Comparison of ENCODE assay signal across 9 mouse cellular contexts in the genomic region with DNA sequence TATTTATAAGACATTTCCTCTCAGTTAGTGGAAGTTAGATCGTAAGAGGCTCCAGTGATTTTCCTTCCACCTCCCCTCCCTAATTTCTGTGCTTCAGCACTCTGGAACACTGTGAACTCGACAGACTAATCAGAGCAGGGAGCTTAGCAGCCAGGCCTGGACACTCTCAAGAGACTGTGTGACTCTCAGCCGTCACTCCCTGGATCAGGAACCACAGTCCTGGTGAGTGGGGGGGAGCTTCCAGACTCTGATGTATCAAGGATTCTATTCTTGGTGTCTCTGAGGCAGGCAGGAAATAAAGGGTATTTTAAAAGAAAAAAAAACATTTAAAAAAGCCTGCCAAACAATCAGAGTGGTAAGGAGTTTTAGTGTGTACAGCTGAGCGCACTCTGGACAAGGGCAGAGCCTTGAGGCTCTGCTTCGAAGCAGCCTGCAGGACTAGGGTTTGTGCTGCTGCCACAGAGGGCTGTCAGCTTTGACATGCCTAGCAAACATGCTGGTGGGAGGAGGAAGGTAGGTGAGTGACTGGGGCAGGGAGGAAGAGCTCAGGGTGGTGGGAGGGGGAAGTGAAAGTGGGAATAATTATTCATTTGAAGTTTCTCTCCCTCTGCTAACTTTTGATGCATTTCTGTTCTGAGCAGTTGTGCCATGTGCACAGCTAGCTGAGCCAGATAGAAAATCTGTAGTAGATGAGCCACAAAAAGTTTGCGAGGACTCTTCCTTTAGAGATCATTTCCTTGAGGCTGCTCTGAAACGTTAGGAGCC.
DNase-seq lines count a peak whose midpoint lies in the region; ATAC-seq lines count a peak whose summit lies in the region.
"Had no signal": no experiment of that assay in that cellular context is flagged by ENCODE, and none has a peak within 500 bp of the region (broad histone marks: within the 10 kb centered on the region; RNA-seq: fewer than 3 reads in every experiment).

No protein-coding gene starts in this region.

- DNase-seq in CD4-positive, CD25-positive, alpha-beta regulatory T cell, adult 2 months (ENCODE audit: low read depth, low spot score) = peak; percentile 5
- DNase-seq in adrenal gland, postnatal 25 days = peak; percentile 42
- DNase-seq in frontal cortex, postnatal 36 days (ENCODE audit: low spot score in 2 of 2) = peak; percentile 13 to 21
- DNase-seq in left cerebral cortex, adult 18-20 months (ENCODE audit: low spot score in 2 of 2) = peak; percentile 5 to 8
- DNase-seq in lung, postnatal 25 days (ENCODE audit: low spot score) = peak; percentile 79
- no peak for DNase-seq in cerebellum, adult 9-11 months

- H3K4me2 ChIP-seq in hindbrain, embryonic 12.5 days (replicated peaks) = no peak overlapping the region
- H3K4me2 ChIP-seq in stomach, embryonic 15.5 days = peak overlapping the region; percentile 35; the same call in 1 of the 2 replicates
- H3K4me2 ChIP-seq: neural tube, embryonic 12.5 days had no signal

- H3K4me3 ChIP-seq in hindbrain, embryonic 12.5 days = no peak overlapping the region
- no peak overlapping the region for H3K4me3 ChIP-seq in stomach, embryonic 15.5 days (replicated peaks)
- H3K4me3 ChIP-seq: neural tube, embryonic 12.5 days had no signal

- no peak for ATAC-seq in hindbrain, embryonic 12.5 days (ENCODE audit: low FRiP score)
- ATAC-seq in stomach, embryonic 15.5 days (ENCODE audit: insufficient read depth, low FRiP score, low read depth) = peak; percentile 76

- H3K27me3 ChIP-seq in hindbrain, embryonic 12.5 days = no peaks in the 10 kb centered on the region
- no peaks in the 10 kb centered on the region for H3K27me3 ChIP-seq in stomach, embryonic 15.5 days (replicated peaks)
- H3K27me3 ChIP-seq: neural tube, embryonic 12.5 days had no signal

- H3K9ac ChIP-seq in hindbrain, embryonic 12.5 days = no peak overlapping the region
- H3K9ac ChIP-seq in stomach, embryonic 15.5 days = no peak overlapping the region
- H3K9ac ChIP-seq: neural tube, embryonic 12.5 days had no signal

- H3K9me3 ChIP-seq in hindbrain, embryonic 12.5 days (replicated peaks) = no peaks in the 10 kb centered on the region
- no peaks in the 10 kb centered on the region for H3K9me3 ChIP-seq in stomach, embryonic 15.5 days
- H3K9me3 ChIP-seq: neural tube, embryonic 12.5 days had no signal

- peaks cover 12% of the 10 kb centered on the region; the same call in 1 of the 2 replicates for H3K4me1 ChIP-seq in hindbrain, embryonic 12.5 days
- peaks cover 16% of the 10 kb centered on the region for H3K4me1 ChIP-seq in stomach, embryonic 15.5 days

- WGBS in hindbrain, embryonic 12.5 days = 34% methylated on average over 7 of the region's 7 CpGs
- WGBS in stomach, embryonic 15.5 days = 14% methylated on average over 7 of the region's 7 CpGs

- H3K36me3 ChIP-seq in hindbrain, embryonic 12.5 days = no peaks in the 10 kb centered on the region
- H3K36me3 ChIP-seq in stomach, embryonic 15.5 days = no peaks in the 10 kb centered on the region
- H3K36me3 ChIP-seq: neural tube, embryonic 12.5 days had no signal

- H3K27ac ChIP-seq in hindbrain, embryonic 12.5 days = peak overlapping the region; percentile 44; the same call in 1 of the 2 replicates
- H3K27ac ChIP-seq in stomach, embryonic 15.5 days = peak overlapping the region; percentile 84
- H3K27ac ChIP-seq: neural tube, embryonic 12.5 days had no signal
